14 mouse cellular contexts compared by ENCODE assay signal in the genomic region with DNA sequence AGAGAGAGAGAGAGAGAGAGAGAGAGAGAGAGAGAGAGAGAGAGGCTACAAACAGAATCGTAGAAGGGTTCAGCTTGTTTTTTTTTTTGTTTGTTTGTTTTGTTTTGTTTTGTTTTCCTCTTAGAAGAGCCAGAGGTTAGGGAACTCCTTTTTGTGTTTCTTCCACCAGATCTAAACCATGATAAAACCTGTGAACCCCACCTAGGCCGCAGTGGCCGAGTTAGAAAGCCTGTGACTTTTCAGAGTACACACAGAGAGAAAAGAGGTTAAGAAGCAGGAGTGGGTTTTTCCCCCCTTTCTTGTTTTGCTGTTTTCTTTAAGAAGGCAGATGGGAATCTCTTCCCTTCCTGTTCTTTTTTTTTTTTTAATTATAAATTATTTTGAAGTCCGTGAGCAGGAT. TPM values are rescaled to one million over a fixed set of nuclear protein-coding genes. Genes with fewer than 3 reads are reported as not detected.
A peak's percentile ranks its signal among the peaks of the same experiment; 100 is the strongest.
DNase-seq lines count a peak whose midpoint lies in the region; ATAC-seq lines count a peak whose summit lies in the region.
"Had no signal": no experiment of that assay in that cellular context is flagged by ENCODE, and none has a peak within 500 bp of the region (broad histone marks: within the 10 kb centered on the region; RNA-seq: fewer than 3 reads in every experiment).

No protein-coding gene starts in this region.

- 26% methylated on average over 4 of the region's 4 CpGs for WGBS in heart, embryonic 10.5 days
- 8% methylated on average over 4 of the region's 4 CpGs for WGBS in neural tube, embryonic 11.5 days
- WGBS in neural tube, embryonic 15.5 days, result 4% methylated on average over 4 of the region's 4 CpGs
- WGBS in limb, embryonic 13.5 days, result 13% methylated on average over 4 of the region's 4 CpGs
- 26% methylated on average over 4 of the region's 4 CpGs for WGBS in stomach, embryonic 16.5 days

- peaks cover 14% of the 10 kb centered on the region for H3K4me1 ChIP-seq in heart, embryonic 10.5 days
- no peaks in the 10 kb centered on the region for H3K4me1 ChIP-seq in neural tube, embryonic 11.5 days (ENCODE audit: control insufficient read depth, insufficient read depth, low read length)
- peaks cover 9% of the 10 kb centered on the region for H3K4me1 ChIP-seq in neural tube, embryonic 15.5 days
- peaks cover 7% of the 10 kb centered on the region; the same call in 1 of the 2 replicates for H3K4me1 ChIP-seq in limb, embryonic 13.5 days
- H3K4me1 ChIP-seq in stomach, embryonic 16.5 days (ENCODE audit: control insufficient read depth, insufficient read depth, low read length), result no peaks in the 10 kb centered on the region

- peak overlapping the region; percentile 88; the same call in 1 of the 2 replicates for H3K27ac ChIP-seq in heart, embryonic 10.5 days
- H3K27ac ChIP-seq in neural tube, embryonic 11.5 days (ENCODE audit: low read depth, low read length), result peak overlapping the region; percentile 23; the same call in 1 of the 2 replicates
- H3K27ac ChIP-seq in neural tube, embryonic 15.5 days (replicated peaks), result no peak overlapping the region
- H3K27ac ChIP-seq in limb, embryonic 13.5 days, result no peak overlapping the region
- peak overlapping the region; percentile 89 for H3K27ac ChIP-seq in stomach, embryonic 16.5 days (ENCODE audit: low read length)
- H3K27ac ChIP-seq: layer of hippocampus, adult 2 months had no signal

- peak overlapping the region; percentile 75 for H3K4me3 ChIP-seq in heart, embryonic 10.5 days
- peak overlapping the region; percentile 58 for H3K4me3 ChIP-seq in neural tube, embryonic 11.5 days (ENCODE audit: low read depth, low read length)
- H3K4me3 ChIP-seq in neural tube, embryonic 15.5 days (replicated peaks), result no peak overlapping the region
- H3K4me3 ChIP-seq in limb, embryonic 13.5 days, result 0 out of 2 replicates have a peak overlapping the region, but pooled peaks have one; percentile 62
- peak overlapping the region; percentile 67 for H3K4me3 ChIP-seq in stomach, embryonic 16.5 days (replicated peaks; ENCODE audit: low read length)
- H3K4me3 ChIP-seq: layer of hippocampus, adult 2 months had no signal

- H3K27me3 ChIP-seq in heart, embryonic 10.5 days (ENCODE audit: insufficient read depth, poor library complexity, severe bottlenecking), result peaks cover 82% of the 10 kb centered on the region
- H3K27me3 ChIP-seq in neural tube, embryonic 11.5 days (ENCODE audit: control insufficient read depth, insufficient read depth, low read length), result peaks cover 82% of the 10 kb centered on the region
- peaks cover 74% of the 10 kb centered on the region for H3K27me3 ChIP-seq in neural tube, embryonic 15.5 days (replicated peaks)
- H3K27me3 ChIP-seq in limb, embryonic 13.5 days, result peaks cover 90% of the 10 kb centered on the region
- peaks cover 27% of the 10 kb centered on the region for H3K27me3 ChIP-seq in stomach, embryonic 16.5 days (ENCODE audit: control insufficient read depth, insufficient read depth, low read length)

- H3K36me3 ChIP-seq in heart, embryonic 10.5 days, result no peaks in the 10 kb centered on the region
- H3K36me3 ChIP-seq in neural tube, embryonic 11.5 days (ENCODE audit: control insufficient read depth, insufficient read depth, low read length), result no peaks in the 10 kb centered on the region
- H3K36me3 ChIP-seq in neural tube, embryonic 15.5 days, result no peaks in the 10 kb centered on the region
- H3K36me3 ChIP-seq in limb, embryonic 13.5 days, result no peaks in the 10 kb centered on the region
- no peaks in the 10 kb centered on the region for H3K36me3 ChIP-seq in stomach, embryonic 16.5 days (ENCODE audit: control insufficient read depth, insufficient read depth, low read length)

- no peak for ATAC-seq in neural tube, embryonic 11.5 days (ENCODE audit: insufficient read depth, low FRiP score, low TSS enrichment)
- ATAC-seq in neural tube, embryonic 15.5 days (ENCODE audit: low FRiP score), result no peak
- no peak for ATAC-seq in limb, embryonic 13.5 days (ENCODE audit: low FRiP score, low read depth)
- ATAC-seq in stomach, embryonic 16.5 days (ENCODE audit: insufficient read depth, low FRiP score), result no peak
- no peak for ATAC-seq in cerebellum, adult (ENCODE audit: insufficient number of reproducible peaks, low FRiP score, low TSS enrichment)
- ATAC-seq: intestine, embryonic 16.5 days had no signal

- H3K9me3 ChIP-seq in heart, embryonic 10.5 days, result no peaks in the 10 kb centered on the region
- no peaks in the 10 kb centered on the region for H3K9me3 ChIP-seq in neural tube, embryonic 11.5 days (ENCODE audit: control insufficient read depth, low read length)
- H3K9me3 ChIP-seq in neural tube, embryonic 15.5 days (replicated peaks), result no peaks in the 10 kb centered on the region
- H3K9me3 ChIP-seq in limb, embryonic 13.5 days, result no peaks in the 10 kb centered on the region
- no peaks in the 10 kb centered on the region for H3K9me3 ChIP-seq in stomach, embryonic 16.5 days (replicated peaks; ENCODE audit: control insufficient read depth, low read length)

- H3K9ac ChIP-seq in neural tube, embryonic 11.5 days (ENCODE audit: low read length), result no peak overlapping the region; the same call in none of the 2 replicates
- H3K9ac ChIP-seq in neural tube, embryonic 15.5 days (replicated peaks), result no peak overlapping the region
- H3K9ac ChIP-seq in limb, embryonic 13.5 days, result no peak overlapping the region
- peak overlapping the region; percentile 84 for H3K9ac ChIP-seq in stomach, embryonic 16.5 days (ENCODE audit: low read length)

- intact Hi-C loops in heart, postnatal 25 days (cut with DNase I), result no loop called here

- H3K4me2 ChIP-seq in neural tube, embryonic 11.5 days (ENCODE audit: low read depth), result no peak overlapping the region
- H3K4me2 ChIP-seq in neural tube, embryonic 15.5 days, result no peak overlapping the region
- H3K4me2 ChIP-seq in limb, embryonic 13.5 days (replicated peaks), result peak overlapping the region; percentile 91; the same call in 1 of the 2 replicates
- peak overlapping the region; percentile 78 for H3K4me2 ChIP-seq in stomach, embryonic 16.5 days (ENCODE audit: low read depth, low read length)

- DNase-seq in heart, embryonic 10.5 days (ENCODE audit: low spot score), result no peak
- DNase-seq in heart, postnatal 25 days (ENCODE audit: low spot score), result no peak
- no peak for DNase-seq in neural tube, embryonic 11.5 days (ENCODE audit: low spot score)
- DNase-seq in right cerebral cortex, postnatal 4 days, result no peak
- DNase-seq: adrenal gland, postnatal 25 days; cerebellum, adult 11 months; lung, adult 2 months; thymus, adult 2 months had no signal

RNA-seq across cellular contexts. Expression of a gene that starts 1.5 kb away (rescaled TPM):
- 7.0 and 27.2 TPM in 2 replicates for polyA plus RNA-seq in heart, embryonic 10.5 days (2016; fragmentation: Nextera tagmentation; extraction: Ambion mirVana)
- total RNA-seq in heart, postnatal 25 days (2021), result under 1 TPM; 0.10 to 0.48 TPM
- polyA plus RNA-seq in neural tube, embryonic 11.5 days (2014; fragmentation: Nextera tagmentation; extraction: Ambion mirVana), result 111 and 136 TPM in 2 replicates
- 48.5 and 50.6 TPM in 2 replicates for polyA plus RNA-seq in neural tube, embryonic 15.5 days (2015; fragmentation: Nextera tagmentation; extraction: Ambion mirVana)
- polyA plus RNA-seq in limb, embryonic 13.5 days (2015; fragmentation: Nextera tagmentation; extraction: Ambion mirVana), result 5.1 and 6.9 TPM in 2 replicates
- polyA plus RNA-seq in stomach, embryonic 16.5 days (2015; fragmentation: Nextera tagmentation; extraction: Ambion mirVana), result 31.6 and 33.6 TPM in 2 replicates
- total RNA-seq: layer of hippocampus, adult 2 months had no signal

Comparison
In these comparisons a context has a peak if more than half of its experiments do, and no peak if none do; other contexts are left out.
1. H3K27ac ChIP-seq: peak in heart, embryonic 10.5 days (single experiment), neural tube, embryonic 11.5 days (single experiment) and stomach, embryonic 16.5 days (single experiment); none in neural tube, embryonic 15.5 days (single experiment) and limb, embryonic 13.5 days (single experiment).
2. H3K4me2 ChIP-seq: peak in limb, embryonic 13.5 days (single experiment) and stomach, embryonic 16.5 days (single experiment); none in neural tube, embryonic 11.5 days (single experiment) and neural tube, embryonic 15.5 days (single experiment).